Mouse (Mus musculus) liver, adult 2 months (tissue): ENCODE measurements around the gene Mamld1.

ENCODE experiments used
- CTCF ChIP-seq: fragments of 200-500 bp; IDR thresholded peaks from 2 replicates; pipeline ENCODE4 v1.5.1; 2011; ENCODE audit warnings: low read depth, low read length, control low read depth
- POLR2A ChIP-seq: fragments of 200-500 bp; IDR thresholded peaks from 2 replicates; pipeline ENCODE4 v1.6.1; 2011; ENCODE audit warnings: low read length, control low read depth; ENCODE audit not compliant: insufficient read depth; ENCODE audit errors: extremely low read depth

GRCm38 (mm10) chrX:71051361-71052114 is 1.5 kb downstream of the Mamld1 start:
- TF ChIP-seq POLR2A (no peak), CTCF (no peak)
